Mouse (Mus musculus): ENCODE measurements around the gene Aldob. TPM values are rescaled to one million over a fixed set of nuclear protein-coding genes. Genes with fewer than 3 reads are reported as not detected.

The Aldob gene
- polyA plus RNA-seq, 1 experiment from 2014 or later, result 330 TPM

DNA sequence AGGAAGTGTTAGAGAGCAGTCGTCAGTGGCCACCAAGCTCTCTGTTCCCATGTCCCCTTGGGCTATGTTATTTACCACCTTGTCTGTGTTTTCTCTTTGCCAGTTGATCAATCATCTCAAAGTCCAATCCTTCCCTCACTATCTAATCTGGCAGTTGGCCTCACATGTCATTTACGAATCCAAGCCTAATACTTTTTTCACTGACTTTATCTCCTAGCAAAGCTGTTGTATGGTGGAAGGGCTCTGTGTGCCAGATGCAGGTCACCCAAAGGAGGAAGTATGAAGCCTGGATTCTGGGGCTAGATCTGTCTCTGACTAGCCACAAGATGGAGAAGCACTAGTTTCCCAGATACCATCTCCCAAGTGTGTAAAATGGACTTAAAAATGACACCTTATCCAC, 8.8 kb upstream of the Aldob start:
- peaks cover 2% of the 10 kb centered on the region; the same call in 1 of the 2 replicates for H3K4me1 ChIP-seq (replicated peaks)
- ATAC-seq, result peak; percentile 62
- H3K27me3 ChIP-seq (replicated peaks), result no peaks in the 10 kb centered on the region
- no peaks in the 10 kb centered on the region for H3K36me3 ChIP-seq
- no peak overlapping the region for H3K4me2 ChIP-seq (replicated peaks)
- H3K9ac ChIP-seq, result no peak overlapping the region
- H3K4me3 ChIP-seq (replicated peaks), result no peak overlapping the region
- no peaks in the 10 kb centered on the region for H3K9me3 ChIP-seq
- no peak overlapping the region for H3K27ac ChIP-seq
- WGBS, result 51% methylated on average over 2 of the region's 2 CpGs

GRCm38 (mm10) chr4:49557375-49557774, 8.0 kb upstream of the Aldob start:
- Histone ChIP-seq H3K27ac (no peak overlapping the region), H3K27me3 (replicated peaks) (no peaks in the 10 kb centered on the region), H3K36me3 (no peaks in the 10 kb centered on the region), H3K9me3 (no peaks in the 10 kb centered on the region), H3K4me1 (replicated peaks) (peaks cover 2% of the 10 kb centered on the region; the same call in 1 of the 2 replicates), H3K4me3 (replicated peaks) (no peak overlapping the region), H3K9ac (no peak overlapping the region), H3K4me2 (replicated peaks) (no peak overlapping the region)
- 98% methylated on average over 7 of the region's 7 CpGs for WGBS
- ATAC-seq, result no peak

DNA sequence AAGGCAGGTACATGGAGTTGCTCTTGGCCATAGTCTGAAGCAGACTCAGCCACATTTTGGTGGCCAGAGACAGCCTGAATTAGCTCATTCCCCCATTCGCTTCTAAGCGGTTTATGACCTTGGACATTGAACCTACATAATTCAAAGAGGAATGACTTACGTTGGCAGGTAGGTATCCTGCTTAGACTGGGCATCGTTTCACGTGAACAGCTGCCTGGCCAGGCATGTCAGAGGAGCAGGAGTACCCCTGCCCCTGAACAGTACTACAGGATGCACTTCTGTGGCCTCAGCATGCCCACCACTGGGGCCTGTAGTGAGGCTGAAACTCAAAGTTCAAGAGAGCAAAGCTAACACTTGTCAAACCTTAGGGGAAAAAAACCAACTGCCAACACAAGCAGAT, 4.0 kb upstream of the Aldob start:
- no peaks in the 10 kb centered on the region; the same call in 1 of the 2 replicates for H3K4me1 ChIP-seq (replicated peaks)
- no peak overlapping the region for H3K27ac ChIP-seq
- ATAC-seq, result peak; percentile 44
- H3K4me3 ChIP-seq (replicated peaks), result no peak overlapping the region
- H3K9me3 ChIP-seq, result no peaks in the 10 kb centered on the region
- no peaks in the 10 kb centered on the region for H3K27me3 ChIP-seq (replicated peaks)
- WGBS, result 35% methylated on average over 5 of the region's 5 CpGs
- H3K9ac ChIP-seq, result no peak overlapping the region
- no peaks in the 10 kb centered on the region for H3K36me3 ChIP-seq
- no peak overlapping the region for H3K4me2 ChIP-seq (replicated peaks)

GRCm38 (mm10) chr4:49547544-49548219, 1.7 kb downstream of the Aldob start:
- H3K9ac ChIP-seq, result 0 out of 2 replicates have a peak overlapping the region, but pooled peaks have one; percentile 23
- peak overlapping the region; percentile 45 for H3K4me2 ChIP-seq (replicated peaks)
- no peaks in the 10 kb centered on the region for H3K27me3 ChIP-seq (replicated peaks)
- no peaks in the 10 kb centered on the region for H3K4me1 ChIP-seq (replicated peaks)
- ATAC-seq, result peak; percentile 52
- peak overlapping the region; percentile 29 for H3K4me3 ChIP-seq (replicated peaks)
- H3K36me3 ChIP-seq, result no peaks in the 10 kb centered on the region
- 72% methylated on average over 7 of the region's 7 CpGs for WGBS
- peak overlapping the region; percentile 78 for H3K27ac ChIP-seq
- H3K9me3 ChIP-seq, result no peaks in the 10 kb centered on the region

- H3K9ac ChIP-seq, result no peak overlapping the region
- no peaks in the 10 kb centered on the region for H3K27me3 ChIP-seq (replicated peaks)
- ATAC-seq, result peak; percentile 88
- no peak overlapping the region for H3K27ac ChIP-seq
- H3K4me2 ChIP-seq (replicated peaks), result peak overlapping the region; percentile 30
- H3K36me3 ChIP-seq, result no peaks in the 10 kb centered on the region
- WGBS, result 43% methylated on average over 6 of the region's 6 CpGs
- no peaks in the 10 kb centered on the region for H3K9me3 ChIP-seq
- no peak overlapping the region for H3K4me3 ChIP-seq (replicated peaks)
- H3K4me1 ChIP-seq (replicated peaks), result no peaks in the 10 kb centered on the region
Measured at GRCm38 (mm10) chr4:49546873-49547543, 2.3 kb downstream of the Aldob start.

DNA sequence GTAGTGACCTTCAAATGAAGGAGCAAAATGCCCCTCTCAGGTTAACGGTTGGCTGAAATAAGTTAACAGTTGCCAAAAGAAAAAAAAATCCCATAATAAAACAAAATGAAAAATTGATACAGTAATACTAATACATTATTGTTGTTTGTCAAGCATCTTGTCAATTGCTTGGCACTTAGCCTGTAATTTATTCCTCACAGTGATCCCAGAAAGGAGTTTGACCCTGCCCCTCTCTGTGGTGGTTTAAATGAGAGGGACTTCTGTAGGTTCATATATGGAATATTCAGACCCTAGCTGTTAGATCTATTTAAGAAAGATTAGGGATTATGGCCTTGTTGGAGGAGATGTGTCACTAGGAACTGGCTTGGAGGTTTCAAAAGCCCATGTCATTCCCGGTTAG, 3.3 kb downstream of the Aldob start:
- Histone ChIP-seq H3K27ac (no peak overlapping the region), H3K4me1 (replicated peaks) (no peaks in the 10 kb centered on the region), H3K9me3 (no peaks in the 10 kb centered on the region), H3K27me3 (replicated peaks) (no peaks in the 10 kb centered on the region), H3K9ac (no peak overlapping the region), H3K36me3 (no peaks in the 10 kb centered on the region), H3K4me2 (replicated peaks) (peak overlapping the region; percentile 30; the same call in 1 of the 2 replicates), H3K4me3 (replicated peaks) (no peak overlapping the region)
- 88% methylated on average over 2 of the region's 2 CpGs for WGBS
- ATAC-seq, result no peak

- H3K4me3 ChIP-seq (replicated peaks), result no peak overlapping the region
- no peak overlapping the region for H3K9ac ChIP-seq
- no peaks in the 10 kb centered on the region for H3K9me3 ChIP-seq
- no peaks in the 10 kb centered on the region for H3K27me3 ChIP-seq (replicated peaks)
- 74% methylated on average over 3 of the region's 3 CpGs for WGBS
- H3K27ac ChIP-seq, result no peak overlapping the region
- H3K4me1 ChIP-seq (replicated peaks), result no peaks in the 10 kb centered on the region
- H3K4me2 ChIP-seq (replicated peaks), result no peak overlapping the region
- ATAC-seq, result no peak
- no peaks in the 10 kb centered on the region for H3K36me3 ChIP-seq
Measured at GRCm38 (mm10) chr4:49540966-49541365, 8.4 kb downstream of the Aldob start.

DNA sequence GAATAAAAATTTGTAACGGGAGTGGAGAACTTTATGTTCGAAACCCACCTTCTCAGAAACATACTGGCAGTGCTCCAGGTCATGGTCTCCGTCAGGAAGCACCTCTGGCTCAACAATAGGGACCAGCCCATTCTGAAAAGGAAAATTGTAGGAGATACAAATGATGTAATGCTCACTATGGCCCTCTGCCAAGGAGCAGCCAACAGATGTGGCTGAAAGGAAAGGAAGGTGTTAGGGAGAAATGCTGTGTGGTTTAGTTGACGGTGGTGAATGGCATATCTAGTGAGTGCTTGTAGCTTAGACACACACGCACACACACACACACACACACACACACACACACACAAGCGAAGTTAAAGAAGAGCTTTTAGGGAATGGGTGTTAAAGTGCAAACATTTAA, 9.7 kb downstream of the Aldob start:
- Histone ChIP-seq H3K4me3 (replicated peaks) (no peak overlapping the region), H3K4me1 (replicated peaks) (no peaks in the 10 kb centered on the region), H3K9me3 (no peaks in the 10 kb centered on the region), H3K9ac (no peak overlapping the region), H3K27me3 (replicated peaks) (no peaks in the 10 kb centered on the region), H3K36me3 (no peaks in the 10 kb centered on the region), H3K27ac (no peak overlapping the region), H3K4me2 (replicated peaks) (no peak overlapping the region)
- 63% methylated on average over 6 of the region's 6 CpGs for WGBS
- no peak for ATAC-seq

GRCm38 (mm10) chr4:49536671-49537070, 12.7 kb downstream of the Aldob start:
- Histone ChIP-seq H3K9ac (no peak overlapping the region), H3K9me3 (no peaks in the 10 kb centered on the region), H3K4me1 (replicated peaks) (no peaks in the 10 kb centered on the region), H3K36me3 (no peaks in the 10 kb centered on the region), H3K27me3 (replicated peaks) (no peaks in the 10 kb centered on the region), H3K27ac (no peak overlapping the region), H3K4me2 (replicated peaks) (no peak overlapping the region), H3K4me3 (replicated peaks) (no peak overlapping the region)
- ATAC-seq, result no peak
- WGBS, result 74% methylated on average over 4 of the region's 4 CpGs

DNA sequence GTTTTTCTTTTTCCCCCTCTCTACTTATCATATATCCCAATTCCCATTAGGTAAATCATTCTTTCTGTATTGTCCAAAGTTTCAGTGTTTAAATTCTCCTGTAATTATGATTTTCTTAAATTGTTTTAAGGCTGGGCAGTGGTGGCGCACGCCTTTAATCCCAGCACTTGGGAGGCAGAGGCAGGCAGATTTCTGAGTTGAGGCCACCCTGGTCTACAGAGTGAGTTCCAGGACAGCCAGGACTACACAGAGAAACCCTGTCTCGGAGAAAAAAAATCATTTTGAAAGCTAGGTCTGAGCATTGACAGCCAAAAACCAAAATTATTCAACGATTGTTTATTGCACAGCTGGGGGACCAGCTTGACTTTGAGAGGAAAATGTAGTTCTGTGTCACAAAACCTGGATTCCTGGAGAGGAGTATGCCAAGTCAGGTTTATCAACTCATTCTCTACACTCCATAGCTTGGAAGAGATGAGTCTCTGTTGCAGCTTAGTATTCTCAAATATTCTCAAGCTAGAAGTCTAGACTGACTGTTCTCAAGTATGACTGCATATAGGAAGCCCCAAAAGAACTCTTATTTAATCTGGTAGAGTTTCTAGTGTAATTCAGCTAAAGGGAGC, 13.6 kb downstream of the Aldob start:
- Histone ChIP-seq H3K27me3 (replicated peaks) (no peaks in the 10 kb centered on the region), H3K36me3 (no peaks in the 10 kb centered on the region), H3K9ac (no peak overlapping the region), H3K4me2 (replicated peaks) (no peak overlapping the region), H3K4me1 (replicated peaks) (no peaks in the 10 kb centered on the region), H3K4me3 (replicated peaks) (no peak overlapping the region), H3K27ac (no peak overlapping the region), H3K9me3 (no peaks in the 10 kb centered on the region)
- WGBS, result 93% methylated on average over 4 of the region's 4 CpGs
- no peak for ATAC-seq

DNA sequence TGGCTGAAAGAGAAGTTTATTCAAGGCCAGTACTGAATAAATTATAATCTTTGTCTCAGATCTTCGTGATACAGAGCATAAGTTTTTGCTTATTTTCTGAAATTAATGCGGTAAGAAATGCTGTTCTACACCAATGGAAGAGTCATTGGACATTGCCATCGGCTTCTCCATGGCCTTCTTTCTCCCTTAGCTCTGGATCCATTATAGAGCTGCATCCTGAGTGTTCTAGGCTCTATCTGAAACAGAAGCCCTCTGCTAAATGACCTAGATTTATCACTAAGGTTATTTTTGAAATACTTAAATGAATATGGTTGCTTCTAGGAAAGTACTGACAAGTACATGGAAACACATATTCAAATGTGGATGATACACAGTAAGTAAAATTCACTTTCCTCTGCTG, 14.3 kb downstream of the Aldob start:
- Histone ChIP-seq H3K4me2 (replicated peaks) (no peak overlapping the region), H3K4me1 (replicated peaks) (no peaks in the 10 kb centered on the region), H3K9me3 (no peaks in the 10 kb centered on the region), H3K36me3 (peaks cover 5% of the 10 kb centered on the region), H3K4me3 (replicated peaks) (no peak overlapping the region), H3K27ac (no peak overlapping the region), H3K27me3 (replicated peaks) (no peaks in the 10 kb centered on the region), H3K9ac (no peak overlapping the region)
- 90% methylated on average over 3 of the region's 3 CpGs for WGBS
- no peak for ATAC-seq

GRCm38 (mm10) chr4:49522576-49522975, 26.8 kb downstream of the Aldob start:
- Histone ChIP-seq H3K4me3 (replicated peaks) (no peak overlapping the region), H3K4me2 (replicated peaks) (peak overlapping the region; percentile 29; the same call in 1 of the 2 replicates)
- 75% methylated on average over 9 of the region's 9 CpGs for WGBS

More at GRCm38 (mm10) chr4:49522576-49522975, 26.8 kb downstream of the Aldob start:
- H3K9ac ChIP-seq, result no peak overlapping the region
- H3K27me3 ChIP-seq (replicated peaks), result no peaks in the 10 kb centered on the region
- ATAC-seq, result no peak
- no peak overlapping the region for H3K27ac ChIP-seq
- no peaks in the 10 kb centered on the region for H3K9me3 ChIP-seq
- peaks cover 8% of the 10 kb centered on the region for H3K4me1 ChIP-seq (replicated peaks)
- no peaks in the 10 kb centered on the region for H3K36me3 ChIP-seq

All from intestine, embryonic 15.5 days (tissue).